16 mouse cellular contexts compared by ENCODE assay signal in genomic region chr8:106712487-106712886, GRCm38 (mm10).
"Had no signal": no experiment of that assay in that cellular context is flagged by ENCODE, and none has a peak within 500 bp of the region (broad histone marks: within the 10 kb centered on the region; RNA-seq: fewer than 3 reads in every experiment).

No protein-coding gene starts in this region.

- H3K9me3 ChIP-seq: limb, embryonic 13.5 days; midbrain, embryonic 10.5 days; midbrain, embryonic 15.5 days; neural tube, embryonic 13.5 days had no signal

- H3K4me3 ChIP-seq: limb, embryonic 13.5 days; midbrain, embryonic 10.5 days; midbrain, embryonic 15.5 days; neural tube, embryonic 13.5 days had no signal

- H3K9ac ChIP-seq: limb, embryonic 13.5 days; liver, embryonic 14.5 days; midbrain, embryonic 15.5 days; neural tube, embryonic 13.5 days had no signal

- H3K27me3 ChIP-seq: limb, embryonic 13.5 days; midbrain, embryonic 15.5 days; neural tube, embryonic 13.5 days had no signal

- H3K27ac ChIP-seq: kidney, postnatal 0 days; limb, embryonic 13.5 days; liver, embryonic 14.5 days; midbrain, embryonic 10.5 days; midbrain, embryonic 15.5 days; neural tube, embryonic 13.5 days had no signal

- ATAC-seq: lung, postnatal 0 days; midbrain, embryonic 15.5 days had no signal

- H3K4me2 ChIP-seq: limb, embryonic 13.5 days; midbrain, embryonic 15.5 days; neural tube, embryonic 13.5 days had no signal

- H3K4me1 ChIP-seq: limb, embryonic 13.5 days; midbrain, embryonic 10.5 days; midbrain, embryonic 15.5 days; neural tube, embryonic 13.5 days had no signal

- H3K36me3 ChIP-seq: midbrain, embryonic 10.5 days; midbrain, embryonic 15.5 days; neural tube, embryonic 13.5 days had no signal

- DNase-seq: kidney, postnatal 36 days; layer of hippocampus, adult 9-11 months; layer of hippocampus, postnatal 36 days; lung, adult 18-20 months; lung, postnatal 4 days; retina, postnatal 1 day; right cerebral cortex, postnatal 4 days; spleen, adult 18-20 months; thymus, postnatal 36 days had no signal
